Mouse (Mus musculus): Measurements from ENCODE around the gene Etfb.

DNA sequence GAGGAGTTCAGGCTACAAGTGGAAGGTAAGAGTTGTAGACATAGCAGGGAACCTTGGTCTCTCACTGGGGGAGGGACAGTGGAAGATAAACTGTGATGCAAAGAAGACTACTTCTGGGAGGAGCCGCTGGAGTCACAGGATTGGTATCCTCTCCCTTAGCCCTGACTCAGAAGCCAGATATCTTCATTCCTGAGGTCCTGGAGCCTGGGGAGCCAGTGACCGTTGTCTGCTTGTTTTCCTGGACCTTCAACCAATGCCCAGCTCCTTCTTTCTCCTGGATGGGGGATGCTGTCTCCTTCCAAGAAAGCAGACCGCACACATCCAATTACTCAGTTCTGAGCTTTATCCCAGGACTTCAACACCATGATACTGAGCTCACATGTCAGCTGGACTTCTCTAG is 34.8 kb upstream of the Etfb start:
- TF ChIP-seq POLR2A (IDR thresholded peaks at IDR 0.05; ENCODE audit: low read depth, low read length) = no peak
- TF ChIP-seq MEF2A (IDR thresholded peaks at IDR 0.05; ENCODE audit: borderline replicate concordance, low read depth, low read length) = no peak
- TF ChIP-seq RAD21 (IDR thresholded peaks at IDR 0.05; ENCODE audit: low read depth, low read length) = no peak
- no peak for TF ChIP-seq BHLHE40 (IDR thresholded peaks at IDR 0.05; ENCODE audit: low read depth, low read length)
- TF ChIP-seq CHD2 (IDR thresholded peaks at IDR 0.05; ENCODE audit: low read length) = no peak
- no peak for TF ChIP-seq USF1 (IDR thresholded peaks at IDR 0.05; ENCODE audit: low read depth, low read length)
- no peak for TF ChIP-seq CTCF (conservative IDR thresholded peaks at IDR 0.05 in 1 of 2, IDR thresholded peaks at IDR 0.05 in 1 of 2; ENCODE audit: low read depth in 2 of 2, low read length in 2 of 2)
- TF ChIP-seq MAFK (IDR thresholded peaks at IDR 0.05; ENCODE audit: insufficient replicate concordance, low read length) = no peak
- TF ChIP-seq POLR2AphosphoS2 (IDR thresholded peaks at IDR 0.05; ENCODE audit: low read depth, low read length) = no peak
- TF ChIP-seq ZKSCAN1 (IDR thresholded peaks at IDR 0.05; ENCODE audit: borderline replicate concordance, low read depth, low read length) = no peak
- TF ChIP-seq PAX5 (IDR thresholded peaks at IDR 0.05; ENCODE audit: low read length) = no peak

All from CH12.LX (cell line).